In genomic region chr19:5815928-5816327, GRCm38 (mm10) we compare ENCODE assay signal across 9 mouse cellular contexts. TPM values are rescaled to one million over a fixed set of nuclear protein-coding genes. Genes with fewer than 3 reads are reported as not detected.
DNase-seq lines count a peak whose midpoint lies in the region; ATAC-seq and TF ChIP-seq lines count a peak whose summit lies in the region.
"Had no signal": no experiment of that assay in that cellular context is flagged by ENCODE, and none has a peak within 500 bp of the region (broad histone marks: within the 10 kb centered on the region; RNA-seq: fewer than 3 reads in every experiment).

No protein-coding gene starts in this region.

- no peak for TF ChIP-seq CTCF in liver, embryonic 14.5 days (IDR thresholded peaks at IDR 0.05; ENCODE audit: low read depth)

- no peak overlapping the region for H3K4me2 ChIP-seq in intestine, embryonic 15.5 days (replicated peaks)
- no peak overlapping the region for H3K4me2 ChIP-seq in liver, embryonic 14.5 days (ENCODE audit: low read depth)
- no peak overlapping the region for H3K4me2 ChIP-seq in forebrain, embryonic 16.5 days (ENCODE audit: low read length)
- no peak overlapping the region for H3K4me2 ChIP-seq in forebrain, embryonic 12.5 days

- peak; percentile 4 for DNase-seq in gastrocnemius, postnatal 10 days
- DNase-seq in gastrocnemius, adult 8-10 months (ENCODE audit: low spot score in 2 of 2), result no peak
- no peak for DNase-seq in liver, embryonic 14.5 days (ENCODE audit: low read depth in 3 of 3, low spot score in 3 of 3)
- DNase-seq in frontal cortex, postnatal 36 days (ENCODE audit: low spot score in 2 of 2), result no peak
- DNase-seq: embryo, embryonic 11 days had no signal

- peaks cover 43% of the 10 kb centered on the region for H3K4me1 ChIP-seq in intestine, embryonic 15.5 days (replicated peaks)
- H3K4me1 ChIP-seq in liver, embryonic 14.5 days (replicated peaks; ENCODE audit: control insufficient read depth in 2 of 2, insufficient read depth in 2 of 2, low read length in 1 of 2), result peaks cover 4 to 35% of the 10 kb centered on the region in 2 experiments
- H3K4me1 ChIP-seq in forebrain, embryonic 16.5 days (replicated peaks; ENCODE audit: control insufficient read depth, insufficient read depth, low read length), result peaks cover 24% of the 10 kb centered on the region
- peaks cover 33% of the 10 kb centered on the region for H3K4me1 ChIP-seq in forebrain, embryonic 12.5 days

- no peak for TF ChIP-seq EP300 in liver, embryonic 14.5 days (IDR thresholded peaks at IDR 0.05; ENCODE audit: low read depth)

- H3K9ac ChIP-seq in intestine, embryonic 15.5 days, result no peak overlapping the region
- H3K9ac ChIP-seq in liver, embryonic 14.5 days (replicated peaks), result no peak overlapping the region; the same call in 1 of the 2 replicates
- no peak overlapping the region for H3K9ac ChIP-seq in forebrain, embryonic 16.5 days (replicated peaks; ENCODE audit: low read depth, low read length)
- H3K9ac ChIP-seq in forebrain, embryonic 12.5 days, result no peak overlapping the region

- H3K27ac ChIP-seq in intestine, embryonic 15.5 days, result 0 out of 2 replicates have a peak overlapping the region, but pooled peaks have one; percentile 57
- no peak overlapping the region for H3K27ac ChIP-seq in liver, embryonic 14.5 days
- no peak overlapping the region for H3K27ac ChIP-seq in forebrain, embryonic 16.5 days (ENCODE audit: low read length)
- no peak overlapping the region for H3K27ac ChIP-seq in forebrain, embryonic 12.5 days

- ATAC-seq in CD4-positive, CD25-positive, alpha-beta regulatory T cell, adult 4 months, result peak; percentile 93
- ATAC-seq in intestine, embryonic 15.5 days, result peak; percentile 74
- ATAC-seq in liver, embryonic 14.5 days (ENCODE audit: insufficient read depth), result peak; percentile 32; the same call in 1 of the 2 replicates
- no peak for ATAC-seq in forebrain, embryonic 16.5 days
- no peak for ATAC-seq in forebrain, embryonic 12.5 days (ENCODE audit: low FRiP score)

- no peak overlapping the region for H3K4me3 ChIP-seq in intestine, embryonic 15.5 days (replicated peaks)
- no peak overlapping the region for H3K4me3 ChIP-seq in liver, embryonic 14.5 days (ENCODE audit: insufficient read depth in 1 of 2, low read depth in 2 of 2, low read length in 2 of 2)
- H3K4me3 ChIP-seq in forebrain, embryonic 16.5 days (replicated peaks; ENCODE audit: low read length), result no peak overlapping the region
- no peak overlapping the region for H3K4me3 ChIP-seq in forebrain, embryonic 12.5 days (replicated peaks)

- H3K36me3 ChIP-seq in intestine, embryonic 15.5 days, result no peaks in the 10 kb centered on the region
- no peaks in the 10 kb centered on the region for H3K36me3 ChIP-seq in liver, embryonic 14.5 days (replicated peaks; ENCODE audit: control insufficient read depth, insufficient read depth, low read depth)
- no peaks in the 10 kb centered on the region for H3K36me3 ChIP-seq in forebrain, embryonic 16.5 days (ENCODE audit: control insufficient read depth, insufficient read depth)
- no peaks in the 10 kb centered on the region for H3K36me3 ChIP-seq in forebrain, embryonic 12.5 days (replicated peaks)

- no peaks in the 10 kb centered on the region for H3K9me3 ChIP-seq in intestine, embryonic 15.5 days
- no peaks in the 10 kb centered on the region for H3K9me3 ChIP-seq in liver, embryonic 14.5 days (ENCODE audit: control insufficient read depth, low read length)
- H3K9me3 ChIP-seq in forebrain, embryonic 16.5 days (ENCODE audit: control insufficient read depth, low read length), result no peaks in the 10 kb centered on the region
- no peaks in the 10 kb centered on the region for H3K9me3 ChIP-seq in forebrain, embryonic 12.5 days

- 52% methylated on average over 4 of the region's 4 CpGs for WGBS in intestine, embryonic 15.5 days
- 57% methylated on average over 4 of the region's 4 CpGs for WGBS in liver, embryonic 14.5 days (ENCODE audit: insufficient replicate concordance)
- WGBS in forebrain, embryonic 16.5 days, result 73% methylated on average over 4 of the region's 4 CpGs
- 79% methylated on average over 4 of the region's 4 CpGs for WGBS in forebrain, embryonic 12.5 days

- H3K27me3 ChIP-seq in intestine, embryonic 15.5 days (replicated peaks), result no peaks in the 10 kb centered on the region
- H3K27me3 ChIP-seq in liver, embryonic 14.5 days (ENCODE audit: control insufficient read depth, insufficient read depth, low read length), result no peaks in the 10 kb centered on the region
- H3K27me3 ChIP-seq in forebrain, embryonic 16.5 days (replicated peaks; ENCODE audit: control insufficient read depth, insufficient read depth, low read length), result no peaks in the 10 kb centered on the region
- H3K27me3 ChIP-seq in forebrain, embryonic 12.5 days, result no peaks in the 10 kb centered on the region

RNA-seq across cellular contexts. Expression of gene Scyl1, which starts 44.7 kb away (rescaled TPM):
- total RNA-seq in gastrocnemius, postnatal 10 days (2021), result 10 to 100 TPM; 56.0 to 59.6 TPM
- total RNA-seq in gastrocnemius, adult 8-10 months (2022), result 10 to 100 TPM; 71.4 to 91.0 (median 82.6) TPM
- polyA plus RNA-seq in CD4-positive, CD25-positive, alpha-beta regulatory T cell, adult 4 months (2017; shearing (Covaris generic)), result 10 to 100 TPM; 15.1 to 19.4 TPM
- 60.6 and 60.9 TPM in 2 replicates for polyA plus RNA-seq in intestine, embryonic 15.5 days (2015; fragmentation: Nextera tagmentation; extraction: Ambion mirVana)
- polyA plus RNA-seq in liver, embryonic 14.5 days (2012; rRNA removed), result 21.1 and 27.1 TPM in 2 replicates
- 15.8 and 18.6 TPM in 2 replicates for polyA plus RNA-seq in liver, embryonic 14.5 days (2014; fragmentation: Nextera tagmentation; extraction: Ambion mirVana)
- 66.2 and 79.4 TPM in 2 replicates for polyA plus RNA-seq in forebrain, embryonic 16.5 days (2015; fragmentation: Nextera tagmentation; extraction: Ambion mirVana)
- polyA plus RNA-seq in forebrain, embryonic 12.5 days (2016; fragmentation: Nextera tagmentation; extraction: Ambion mirVana), result 63.4 and 65.3 TPM in 2 replicates

RNA-seq across cellular contexts. Expression of gene Frmd8, which starts 59.1 kb away (rescaled TPM):
- total RNA-seq in gastrocnemius, postnatal 10 days (2021), result 10 to 100 TPM in 1 of 2 experiments, 1 to 10 TPM in 1; 7.4 to 10.3 TPM
- total RNA-seq in gastrocnemius, adult 8-10 months (2022), result 1 to 10 TPM; 2.7 to 4.5 (median 3.0) TPM
- polyA plus RNA-seq in CD4-positive, CD25-positive, alpha-beta regulatory T cell, adult 4 months (2017; shearing (Covaris generic)), result 10 to 100 TPM; 62.6 to 85.3 TPM
- 26.9 and 28.0 TPM in 2 replicates for polyA plus RNA-seq in intestine, embryonic 15.5 days (2015; fragmentation: Nextera tagmentation; extraction: Ambion mirVana)
- 5.9 and 6.7 TPM in 2 replicates for polyA plus RNA-seq in liver, embryonic 14.5 days (2012; rRNA removed)
- polyA plus RNA-seq in liver, embryonic 14.5 days (2014; fragmentation: Nextera tagmentation; extraction: Ambion mirVana), result 6.6 and 8.4 TPM in 2 replicates
- 20.9 and 21.5 TPM in 2 replicates for polyA plus RNA-seq in forebrain, embryonic 16.5 days (2015; fragmentation: Nextera tagmentation; extraction: Ambion mirVana)
- 25.6 and 25.9 TPM in 2 replicates for polyA plus RNA-seq in forebrain, embryonic 12.5 days (2016; fragmentation: Nextera tagmentation; extraction: Ambion mirVana)

Comparison
In these comparisons a context has a peak if more than half of its experiments do, and no peak if none do; other contexts are left out.
1. ATAC-seq: peak in CD4-positive, CD25-positive, alpha-beta regulatory T cell, adult 4 months (single experiment), intestine, embryonic 15.5 days (single experiment) and liver, embryonic 14.5 days (single experiment); none in forebrain, embryonic 16.5 days (single experiment) and forebrain, embryonic 12.5 days (single experiment).